Mouse (Mus musculus): ENCODE results near the gene Prnd. TPM values are rescaled to one million over a fixed set of nuclear protein-coding genes. Genes with fewer than 3 reads are reported as not detected.

The Prnd gene
- polyA plus RNA-seq, 1 experiment from 2014 or later: 8.1 TPM

- Histone ChIP-seq H3K9ac (replicated peaks) (no peak overlapping the region), H3K9me3 (no peaks in the 10 kb centered on the region), H3K4me1 (peaks cover 14% of the 10 kb centered on the region), H3K4me2 (replicated peaks) (peak overlapping the region; percentile 74), H3K27ac (replicated peaks) (no peak overlapping the region), H3K27me3 (no peaks in the 10 kb centered on the region), H3K4me3 (peak overlapping the region; percentile 73), H3K36me3 (peaks cover 2% of the 10 kb centered on the region; the same call in 1 of the 2 replicates)
- WGBS: 47% methylated on average over 4 of the region's 4 CpGs
- no peak for ATAC-seq (ENCODE audit: low FRiP score, low read depth)
Measured at GRCm38 (mm10) chr2:131911341-131911740, 39.3 kb upstream of the Prnd start.

- Histone ChIP-seq H3K27ac (replicated peaks) (no peak overlapping the region), H3K4me2 (replicated peaks) (no peak overlapping the region), H3K4me1 (peaks cover 14% of the 10 kb centered on the region), H3K9me3 (no peaks in the 10 kb centered on the region), H3K27me3 (no peaks in the 10 kb centered on the region), H3K36me3 (peaks cover 3% of the 10 kb centered on the region; the same call in 1 of the 2 replicates), H3K4me3 (no peak overlapping the region), H3K9ac (replicated peaks) (no peak overlapping the region)
- no peak for ATAC-seq (ENCODE audit: low FRiP score, low read depth)
- WGBS: 81% methylated on average over 8 of the region's 8 CpGs
Measured at GRCm38 (mm10) chr2:131912526-131913258, 38.0 kb upstream of the Prnd start.

GRCm38 (mm10) chr2:131932275-131932902 lies 18.3 kb upstream of the Prnd start:
- H3K4me2 ChIP-seq (replicated peaks): no peak overlapping the region
- H3K4me1 ChIP-seq: peaks cover 7% of the 10 kb centered on the region; the same call in 1 of the 2 replicates
- WGBS: 77% methylated on average over 7 of the region's 7 CpGs
- no peaks in the 10 kb centered on the region for H3K27me3 ChIP-seq
- ATAC-seq (ENCODE audit: low FRiP score, low read depth): no peak
- no peak overlapping the region for H3K27ac ChIP-seq (replicated peaks)
- no peak overlapping the region for H3K9ac ChIP-seq (replicated peaks)
- no peaks in the 10 kb centered on the region for H3K9me3 ChIP-seq
- no peak overlapping the region for H3K4me3 ChIP-seq
- H3K36me3 ChIP-seq: peaks cover 12% of the 10 kb centered on the region

DNA sequence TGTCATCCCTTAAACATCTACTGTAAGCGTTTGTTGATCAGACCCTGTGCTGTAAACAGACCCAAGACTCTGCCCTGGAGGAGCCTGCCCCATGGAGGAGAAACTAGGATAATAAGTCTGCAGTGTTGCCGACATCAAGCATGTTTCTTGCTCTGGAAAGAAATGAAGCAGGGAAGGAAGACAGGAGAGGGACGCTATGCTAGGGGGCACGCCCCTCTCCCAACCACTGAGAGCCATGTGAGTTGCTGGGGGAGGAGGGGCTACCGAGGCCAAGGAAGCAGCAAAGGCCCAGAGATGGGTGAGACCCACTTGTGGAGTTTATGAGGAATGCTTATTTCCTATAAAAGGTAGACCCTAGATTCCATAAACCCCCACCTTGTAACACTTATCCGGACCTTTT lies 17.6 kb upstream of the Prnd start:
- H3K9me3 ChIP-seq: no peaks in the 10 kb centered on the region
- 39% methylated on average over 6 of the region's 6 CpGs for WGBS

DNA sequence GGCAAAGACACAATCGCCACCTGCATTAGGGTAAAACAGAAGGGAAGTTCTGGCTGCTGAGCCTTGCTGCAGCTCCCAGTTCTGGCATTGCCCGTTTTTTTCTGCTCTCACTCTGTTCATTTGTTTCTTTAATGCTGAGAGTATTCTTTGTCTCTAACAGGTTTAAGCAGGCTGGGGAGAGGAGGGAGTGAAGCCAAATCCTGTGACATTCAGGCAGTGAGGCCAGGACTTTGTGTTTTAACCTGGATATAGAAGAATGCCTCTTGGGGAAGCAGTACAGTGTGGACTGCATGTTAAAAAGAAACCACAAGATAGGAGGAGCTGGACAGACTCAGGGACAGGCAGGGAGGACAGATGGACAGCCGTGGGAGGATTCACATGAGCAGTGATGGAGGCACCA lies 17.1 kb upstream of the Prnd start:
- Histone ChIP-seq H3K9ac (replicated peaks) (no peak overlapping the region), H3K27me3 (no peaks in the 10 kb centered on the region), H3K9me3 (no peaks in the 10 kb centered on the region), H3K4me3 (no peak overlapping the region), H3K4me2 (replicated peaks) (no peak overlapping the region), H3K4me1 (peaks cover 7% of the 10 kb centered on the region; the same call in 1 of the 2 replicates), H3K27ac (replicated peaks) (no peak overlapping the region), H3K36me3 (peaks cover 12% of the 10 kb centered on the region)
- ATAC-seq (ENCODE audit: low FRiP score, low read depth): no peak
- WGBS: 49% methylated on average over 3 of the region's 3 CpGs

More for the DNA sequence above, 17.6 kb upstream of the Prnd start:
- Histone ChIP-seq H3K27me3 (no peaks in the 10 kb centered on the region), H3K4me3 (no peak overlapping the region), H3K27ac (replicated peaks) (no peak overlapping the region), H3K9ac (replicated peaks) (no peak overlapping the region), H3K4me2 (replicated peaks) (no peak overlapping the region), H3K36me3 (peaks cover 12% of the 10 kb centered on the region), H3K4me1 (peaks cover 7% of the 10 kb centered on the region; the same call in 1 of the 2 replicates)
- ATAC-seq (ENCODE audit: low FRiP score, low read depth): no peak

DNA sequence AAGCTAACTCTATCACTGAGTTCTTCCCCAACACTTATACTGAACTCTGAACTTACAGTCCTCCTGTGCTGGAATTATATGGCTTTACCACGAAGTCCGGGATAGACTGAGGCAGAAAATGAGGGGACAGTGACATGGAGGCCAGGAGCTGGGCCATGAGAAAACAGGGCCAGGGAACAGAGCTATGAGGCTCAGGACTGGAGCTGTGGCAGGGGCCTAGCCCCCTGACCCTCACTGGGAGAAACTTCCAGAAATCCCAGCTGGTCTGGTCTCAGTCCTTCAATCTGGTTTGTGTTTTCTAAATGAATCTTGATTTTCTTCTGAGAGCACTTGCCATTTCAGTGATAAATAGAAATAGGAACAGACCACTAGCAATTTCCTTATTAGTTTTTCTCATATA lies 16.4 kb upstream of the Prnd start:
- Histone ChIP-seq H3K4me2 (replicated peaks) (no peak overlapping the region), H3K9me3 (no peaks in the 10 kb centered on the region), H3K4me3 (no peak overlapping the region), H3K4me1 (peaks cover 7% of the 10 kb centered on the region; the same call in 1 of the 2 replicates), H3K27me3 (no peaks in the 10 kb centered on the region), H3K9ac (replicated peaks) (no peak overlapping the region), H3K36me3 (peaks cover 12% of the 10 kb centered on the region), H3K27ac (replicated peaks) (no peak overlapping the region)
- 92% methylated on average over 2 of the region's 2 CpGs for WGBS
- no peak for ATAC-seq (ENCODE audit: low FRiP score, low read depth)

GRCm38 (mm10) chr2:131935390-131936105 lies 15.1 kb upstream of the Prnd start:
- ATAC-seq (ENCODE audit: low FRiP score, low read depth): no peak
- Histone ChIP-seq H3K9me3 (no peaks in the 10 kb centered on the region), H3K4me1 (peaks cover 7% of the 10 kb centered on the region; the same call in 1 of the 2 replicates), H3K36me3 (peaks cover 12% of the 10 kb centered on the region), H3K4me2 (replicated peaks) (no peak overlapping the region), H3K27me3 (no peaks in the 10 kb centered on the region), H3K9ac (replicated peaks) (no peak overlapping the region), H3K4me3 (no peak overlapping the region), H3K27ac (replicated peaks) (no peak overlapping the region)
- WGBS: 84% methylated on average over 10 of the region's 10 CpGs

GRCm38 (mm10) chr2:131936410-131936809 lies 14.3 kb upstream of the Prnd start:
- peaks cover 7% of the 10 kb centered on the region; the same call in 1 of the 2 replicates for H3K4me1 ChIP-seq
- peaks cover 12% of the 10 kb centered on the region for H3K36me3 ChIP-seq
- H3K4me2 ChIP-seq (replicated peaks): no peak overlapping the region
- H3K27me3 ChIP-seq: no peaks in the 10 kb centered on the region
- 98% methylated on average over 10 of the region's 10 CpGs for WGBS
- no peak for ATAC-seq (ENCODE audit: low FRiP score, low read depth)
- no peaks in the 10 kb centered on the region for H3K9me3 ChIP-seq
- no peak overlapping the region for H3K9ac ChIP-seq (replicated peaks)
- H3K4me3 ChIP-seq: no peak overlapping the region
- H3K27ac ChIP-seq (replicated peaks): no peak overlapping the region

DNA sequence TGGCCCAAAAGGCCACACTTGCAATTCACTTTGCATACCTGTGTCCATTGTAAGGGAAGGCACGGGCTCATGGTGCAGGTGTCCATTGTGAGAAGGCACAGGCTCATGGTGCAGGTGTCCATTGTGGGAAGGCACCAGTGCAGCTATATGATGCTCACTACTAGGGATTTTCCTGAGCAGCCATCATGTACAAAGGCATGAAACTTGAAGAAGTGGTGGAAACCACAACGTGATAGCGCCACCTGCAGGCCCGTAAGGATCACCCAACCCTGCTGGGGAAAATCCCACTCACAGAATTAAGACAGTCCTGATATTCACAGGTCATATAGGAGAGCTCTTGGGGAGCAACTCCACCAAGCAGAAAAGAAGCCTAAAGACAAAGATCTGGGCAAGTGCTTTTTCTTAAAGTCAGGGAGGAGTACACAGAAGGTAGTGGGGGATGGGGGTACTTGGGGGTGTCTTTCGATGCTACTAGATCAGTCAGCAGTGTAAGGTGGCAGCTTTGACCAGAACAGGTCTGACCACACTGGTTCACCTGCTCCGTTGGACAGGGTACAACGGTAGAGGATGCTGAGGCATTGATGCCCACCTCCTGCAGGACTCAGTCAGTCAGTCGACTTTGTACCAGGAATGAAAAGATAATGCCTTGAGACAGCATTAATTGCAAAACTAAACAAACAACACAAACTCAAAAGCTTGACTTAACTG lies 11.1 kb upstream of the Prnd start:
- Histone ChIP-seq H3K27me3 (no peaks in the 10 kb centered on the region), H3K4me3 (no peak overlapping the region), H3K9ac (replicated peaks) (no peak overlapping the region), H3K4me2 (replicated peaks) (no peak overlapping the region), H3K27ac (replicated peaks) (no peak overlapping the region), H3K36me3 (peaks cover 12% of the 10 kb centered on the region), H3K9me3 (no peaks in the 10 kb centered on the region), H3K4me1 (no peaks in the 10 kb centered on the region)
- 39% methylated on average over 8 of the region's 8 CpGs for WGBS
- ATAC-seq (ENCODE audit: low FRiP score, low read depth): 0 out of 2 replicates have a peak, but pooled peaks have one; percentile 52

GRCm38 (mm10) chr2:131940506-131940905 lies 10.2 kb upstream of the Prnd start:
- Histone ChIP-seq H3K27me3 (no peaks in the 10 kb centered on the region), H3K36me3 (peaks cover 12% of the 10 kb centered on the region), H3K4me3 (no peak overlapping the region), H3K9ac (replicated peaks) (no peak overlapping the region), H3K9me3 (no peaks in the 10 kb centered on the region), H3K4me2 (replicated peaks) (no peak overlapping the region), H3K4me1 (no peaks in the 10 kb centered on the region), H3K27ac (replicated peaks) (no peak overlapping the region)
- WGBS: 86% methylated on average over 3 of the region's 3 CpGs
- ATAC-seq (ENCODE audit: low FRiP score, low read depth): no peak

- H3K4me3 ChIP-seq: no peak overlapping the region
- 80% methylated on average over 6 of the region's 6 CpGs for WGBS
- H3K36me3 ChIP-seq: peaks cover 9% of the 10 kb centered on the region
- no peak for ATAC-seq (ENCODE audit: low FRiP score, low read depth)
- H3K4me2 ChIP-seq (replicated peaks): no peak overlapping the region
- no peaks in the 10 kb centered on the region for H3K9me3 ChIP-seq
- H3K27me3 ChIP-seq: no peaks in the 10 kb centered on the region
- no peaks in the 10 kb centered on the region for H3K4me1 ChIP-seq
- no peak overlapping the region for H3K27ac ChIP-seq (replicated peaks)
- no peak overlapping the region for H3K9ac ChIP-seq (replicated peaks)
Measured at GRCm38 (mm10) chr2:131941501-131941900, 9.2 kb upstream of the Prnd start.
